Mouse (Mus musculus): Measurements from ENCODE around the gene Ing1. TPM values are rescaled to one million over a fixed set of nuclear protein-coding genes. Genes with fewer than 3 reads are reported as not detected.
"Not testable (repeated sequence)": the region's sequence is repeated elsewhere in the genome, so short reads cannot be mapped to it uniquely, and the experiment has no call there.

Gene Ing1
- polyA plus RNA-seq, 1 experiment: 52.6 TPM

- TF ChIP-seq CTCF (IDR thresholded peaks at IDR 0.05; ENCODE audit: low read depth, low read length): no peak
- no peak for TF ChIP-seq POLR2A (IDR thresholded peaks at IDR 0.05; ENCODE audit: borderline replicate concordance, low read depth, low read length)
- Histone ChIP-seq H3K4me3 (ENCODE audit: insufficient read depth, low read length) (no peak overlapping the region), H3K27ac (ENCODE audit: insufficient read depth, low read depth, low read length) (no peak overlapping the region), H3K4me1 (ENCODE audit: control insufficient read depth, insufficient read depth, low read length) (peaks cover 4% of the 10 kb centered on the region; the same call in 1 of the 2 replicates)
These were observed 8.3 kb upstream of the Ing1 start for GRCm38 (mm10) chr8:11547063-11547462.

DNA sequence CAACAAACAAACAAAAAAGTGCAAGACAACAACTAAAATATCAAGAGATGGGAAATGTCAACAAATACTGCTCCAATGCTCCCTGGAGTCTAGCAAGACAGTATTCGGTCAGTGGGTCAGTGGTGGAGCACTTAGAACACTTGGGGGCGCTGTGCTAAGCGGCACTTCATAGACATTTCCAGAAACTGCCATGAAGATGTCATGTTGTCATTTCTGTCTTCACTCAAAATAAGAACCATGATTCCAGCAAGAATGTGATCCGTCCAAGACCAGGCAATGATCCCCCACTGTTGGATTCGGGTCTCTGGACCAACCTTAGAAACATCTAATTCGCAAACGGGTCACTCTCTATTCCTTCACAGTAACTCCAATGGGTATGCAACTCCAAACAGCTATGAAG is 5.7 kb upstream of the Ing1 start:
- Histone ChIP-seq H3K4me3 (ENCODE audit: insufficient read depth, low read length) (peak overlapping the region; percentile 71), H3K27ac (ENCODE audit: insufficient read depth, low read depth, low read length) (no peak overlapping the region), H3K4me1 (ENCODE audit: control insufficient read depth, insufficient read depth, low read length) (peaks cover 11% of the 10 kb centered on the region)
- TF ChIP-seq POLR2A (IDR thresholded peaks at IDR 0.05; ENCODE audit: borderline replicate concordance, low read depth, low read length) (no peak), CTCF (IDR thresholded peaks at IDR 0.05; ENCODE audit: low read depth, low read length) (peak; percentile 39; the same call in 1 of the 2 replicates)

DNA sequence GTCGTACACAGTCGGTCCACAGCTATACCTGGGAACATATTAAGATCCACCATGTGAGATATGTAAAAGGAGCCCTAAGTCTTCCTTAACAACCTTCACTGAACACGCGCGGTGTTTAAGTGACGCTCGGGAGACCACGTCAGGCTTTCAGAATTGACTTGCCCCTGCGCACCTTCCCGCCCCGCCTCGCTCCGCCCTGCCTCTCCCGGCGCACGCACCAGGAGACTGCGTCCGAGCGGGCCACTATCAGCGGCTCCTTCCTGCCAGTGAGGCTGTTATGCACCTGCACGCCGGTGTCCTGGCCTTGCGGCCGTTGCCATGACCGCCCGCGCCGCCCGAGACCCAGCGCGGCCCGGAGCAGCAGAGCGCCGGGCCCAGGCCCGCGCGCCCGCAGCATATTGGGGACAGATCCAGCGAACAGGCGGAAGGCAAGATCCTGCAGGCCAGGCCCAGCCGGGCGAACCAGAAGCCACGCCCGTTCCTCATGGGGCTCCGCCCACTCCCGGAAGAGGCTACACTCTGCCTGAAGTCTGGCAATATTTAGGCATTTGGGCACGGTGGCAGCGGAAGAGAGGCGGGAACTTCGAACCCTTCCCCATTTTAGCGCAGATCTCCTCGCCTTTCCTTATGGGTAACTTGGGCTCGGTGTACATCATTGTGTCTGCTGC is 5.0 kb upstream of the Ing1 start, which contains the start of gene Cars2:
Cars2 (minus strand) TSS at position 503 of the 668 bp plus-strand sequence.
- H3K4me1 ChIP-seq (ENCODE audit: control insufficient read depth, insufficient read depth, low read length): peaks cover 11% of the 10 kb centered on the region
- H3K4me3 ChIP-seq (ENCODE audit: insufficient read depth, low read length): peak within 1 kb of the TSS; percentile 71

GRCm38 (mm10) chr8:11551497-11551896 is 3.9 kb upstream of the Ing1 start:
- peaks cover 11% of the 10 kb centered on the region for H3K4me1 ChIP-seq (ENCODE audit: control insufficient read depth, insufficient read depth, low read length)
- not testable (repeated sequence) for H3K27ac ChIP-seq (ENCODE audit: insufficient read depth, low read depth, low read length); H3K4me3 ChIP-seq (ENCODE audit: insufficient read depth, low read length)

More for the DNA sequence above, 5.0 kb upstream of the Ing1 start, which contains the start of gene Cars2:
- no peak for TF ChIP-seq POLR2A (IDR thresholded peaks at IDR 0.05; ENCODE audit: borderline replicate concordance, low read depth, low read length)
- TF ChIP-seq CTCF (IDR thresholded peaks at IDR 0.05; ENCODE audit: low read depth, low read length): no peak
- H3K27ac ChIP-seq (ENCODE audit: insufficient read depth, low read depth, low read length): peak within 1 kb of the TSS; percentile 56

DNA sequence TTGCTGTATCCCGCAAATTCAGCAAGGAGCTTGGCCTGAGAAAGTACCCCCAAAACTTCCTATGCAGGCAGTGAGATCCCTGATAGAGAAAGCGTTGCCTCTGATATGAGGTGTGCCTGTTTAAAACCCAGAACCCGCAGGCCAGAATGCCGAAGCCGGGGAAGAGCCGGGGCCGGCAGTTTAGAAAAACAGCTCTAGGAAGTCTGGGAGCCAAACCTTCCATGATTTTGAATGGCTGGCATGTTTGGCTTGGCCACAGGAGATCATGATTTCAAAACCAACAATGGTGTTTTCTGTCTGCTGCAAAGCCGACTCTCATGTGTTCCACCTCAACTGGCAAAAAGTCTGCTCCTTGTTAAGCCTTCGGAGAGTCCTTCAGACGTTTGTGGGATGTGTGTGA is 3.0 kb upstream of the Ing1 start:
- peaks cover 11% of the 10 kb centered on the region for H3K4me1 ChIP-seq (ENCODE audit: control insufficient read depth, insufficient read depth, low read length)

GRCm38 (mm10) chr8:11555720-11556591 is 585 bp downstream of the Ing1 start:
- 0 out of 2 replicates have a peak, but pooled peaks have one; percentile 63 for TF ChIP-seq POLR2A (IDR thresholded peaks at IDR 0.05; ENCODE audit: borderline replicate concordance, low read depth, low read length)
- no peak for TF ChIP-seq CTCF (IDR thresholded peaks at IDR 0.05; ENCODE audit: low read depth, low read length)
- Histone ChIP-seq H3K4me1 (ENCODE audit: control insufficient read depth, insufficient read depth, low read length) (peaks cover 19% of the 10 kb centered on the region), H3K27ac (ENCODE audit: insufficient read depth, low read depth, low read length) (peak overlapping the region; percentile 93), H3K4me3 (ENCODE audit: insufficient read depth, low read length) (peak overlapping the region; percentile 100)

More for the DNA sequence above, 3.0 kb upstream of the Ing1 start:
- TF ChIP-seq CTCF (IDR thresholded peaks at IDR 0.05; ENCODE audit: low read depth, low read length) (no peak), POLR2A (IDR thresholded peaks at IDR 0.05; ENCODE audit: borderline replicate concordance, low read depth, low read length) (no peak)
- Histone ChIP-seq H3K27ac (ENCODE audit: insufficient read depth, low read depth, low read length) (no peak overlapping the region), H3K4me3 (ENCODE audit: insufficient read depth, low read length) (no peak overlapping the region)

- Histone ChIP-seq H3K4me3 (ENCODE audit: insufficient read depth, low read length) (peak overlapping the region; percentile 100), H3K27ac (ENCODE audit: insufficient read depth, low read depth, low read length) (peak overlapping the region; percentile 85), H3K4me1 (ENCODE audit: control insufficient read depth, insufficient read depth, low read length) (peaks cover 16% of the 10 kb centered on the region)
- TF ChIP-seq POLR2A (IDR thresholded peaks at IDR 0.05; ENCODE audit: borderline replicate concordance, low read depth, low read length) (no peak), CTCF (IDR thresholded peaks at IDR 0.05; ENCODE audit: low read depth, low read length) (no peak)
These were observed 1.5 kb downstream of the Ing1 start for GRCm38 (mm10) chr8:11556691-11557423.

GRCm38 (mm10) chr8:11557424-11557767 is 2.0 kb downstream of the Ing1 start:
- TF ChIP-seq POLR2A (IDR thresholded peaks at IDR 0.05; ENCODE audit: borderline replicate concordance, low read depth, low read length) (no peak), CTCF (IDR thresholded peaks at IDR 0.05; ENCODE audit: low read depth, low read length) (no peak)
- H3K4me1 ChIP-seq (ENCODE audit: control insufficient read depth, insufficient read depth, low read length): peaks cover 16% of the 10 kb centered on the region

GRCm38 (mm10) chr8:11557768-11558629 is 2.6 kb downstream of the Ing1 start:
- peaks cover 16% of the 10 kb centered on the region for H3K4me1 ChIP-seq (ENCODE audit: control insufficient read depth, insufficient read depth, low read length)
- peak overlapping the region; percentile 85 for H3K27ac ChIP-seq (ENCODE audit: insufficient read depth, low read depth, low read length)
- peak overlapping the region; percentile 100 for H3K4me3 ChIP-seq (ENCODE audit: insufficient read depth, low read length)
- no peak for TF ChIP-seq CTCF (IDR thresholded peaks at IDR 0.05; ENCODE audit: low read depth, low read length)
- peak; percentile 100 for TF ChIP-seq POLR2A (IDR thresholded peaks at IDR 0.05; ENCODE audit: borderline replicate concordance, low read depth, low read length)

More at GRCm38 (mm10) chr8:11557424-11557767, 2.0 kb downstream of the Ing1 start:
- Histone ChIP-seq H3K27ac (ENCODE audit: insufficient read depth, low read depth, low read length) (peak overlapping the region; percentile 85), H3K4me3 (ENCODE audit: insufficient read depth, low read length) (peak overlapping the region; percentile 100)
